Mouse (Mus musculus): ENCODE results near the gene Cyth3.

Cyth3 gene

GRCm38 (mm10) chr5:143621893-143622622, at the start of gene Cyth3:
Gene Cyth3, plus strand, starts transcription at chr5:143622447.
- peak; percentile 94 to 96 for DNase-seq

- no peak for DNase-seq
These were observed 49.2 kb upstream of the Cyth3 start for GRCm38 (mm10) chr5:143573067-143573466.

GRCm38 (mm10) chr5:143574261-143575178, 47.7 kb upstream of the Cyth3 start:
- DNase-seq: no peak

GRCm38 (mm10) chr5:143579537-143580203, 42.6 kb upstream of the Cyth3 start:
- DNase-seq: no peak

GRCm38 (mm10) chr5:143580982-143581381, 41.3 kb upstream of the Cyth3 start:
- no peak for DNase-seq

GRCm38 (mm10) chr5:143581874-143582273, 40.4 kb upstream of the Cyth3 start:
- no peak for DNase-seq

GRCm38 (mm10) chr5:143583081-143583480, 39.2 kb upstream of the Cyth3 start:
- no peak for DNase-seq

- DNase-seq: no peak
These were observed 37.3 kb upstream of the Cyth3 start for GRCm38 (mm10) chr5:143584982-143585381.

- DNase-seq: no peak
These were observed 35.9 kb upstream of the Cyth3 start for GRCm38 (mm10) chr5:143586386-143586785.

- DNase-seq: no peak
These were observed 33.1 kb upstream of the Cyth3 start for GRCm38 (mm10) chr5:143589108-143589507.

GRCm38 (mm10) chr5:143592926-143593325, 29.3 kb upstream of the Cyth3 start:
- DNase-seq: no peak

- no peak for DNase-seq
These were observed 28.6 kb upstream of the Cyth3 start for GRCm38 (mm10) chr5:143593563-143594146.

- DNase-seq: no peak
These were observed 27.8 kb upstream of the Cyth3 start for GRCm38 (mm10) chr5:143594291-143595065.

- DNase-seq: no peak
These were observed 20.2 kb upstream of the Cyth3 start for GRCm38 (mm10) chr5:143602051-143602450.

- DNase-seq: no peak
These were observed 18.0 kb upstream of the Cyth3 start for GRCm38 (mm10) chr5:143604157-143604774.

- no peak for DNase-seq
These were observed 15.5 kb upstream of the Cyth3 start for GRCm38 (mm10) chr5:143606756-143607155.

- DNase-seq: no peak
These were observed 14.1 kb upstream of the Cyth3 start for GRCm38 (mm10) chr5:143608175-143608574.

GRCm38 (mm10) chr5:143611954-143612353, 10.3 kb upstream of the Cyth3 start:
- no peak for DNase-seq

- no peak for DNase-seq
These were observed 9.0 kb upstream of the Cyth3 start for GRCm38 (mm10) chr5:143613265-143613664.

GRCm38 (mm10) chr5:143614519-143614918, 7.7 kb upstream of the Cyth3 start:
- no peak for DNase-seq

- no peak for DNase-seq
These were observed 6.9 kb upstream of the Cyth3 start for GRCm38 (mm10) chr5:143615353-143615752.

GRCm38 (mm10) chr5:143616116-143616515, 6.1 kb upstream of the Cyth3 start:
- DNase-seq: no peak

All from thymus, postnatal 36 days (tissue).